ENCODE assay signal across 17 mouse cellular contexts in the genomic region with DNA sequence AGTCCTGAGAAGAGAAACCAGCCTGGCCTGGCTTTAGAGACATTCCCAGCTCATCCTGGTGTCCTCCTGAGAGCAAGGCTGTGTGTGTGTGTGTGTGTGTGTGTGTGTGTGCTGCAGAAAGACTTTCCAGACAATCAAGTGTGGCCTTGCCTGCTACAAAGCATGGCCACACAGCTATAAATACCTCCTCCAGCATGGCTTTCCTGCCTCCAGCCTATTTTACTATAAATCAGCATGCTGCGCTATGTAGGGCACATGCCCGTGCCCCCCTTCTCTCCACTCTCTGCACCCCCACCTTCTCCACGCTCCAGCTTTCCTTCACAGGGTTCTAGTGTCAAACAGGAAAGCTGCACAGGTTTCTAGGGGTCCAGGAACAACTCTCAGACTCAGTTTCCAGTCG. TPM values are rescaled to one million over a fixed set of nuclear protein-coding genes. Genes with fewer than 3 reads are reported as not detected.
A peak's percentile ranks its signal among the peaks of the same experiment; 100 is the strongest.
DNase-seq lines count a peak whose midpoint lies in the region; ATAC-seq lines count a peak whose summit lies in the region.
"Had no signal": no experiment of that assay in that cellular context is flagged by ENCODE, and none has a peak within 500 bp of the region (broad histone marks: within the 10 kb centered on the region; RNA-seq: fewer than 3 reads in every experiment).

No protein-coding gene starts in this region.

- H3K4me1 ChIP-seq in forebrain, embryonic 14.5 days (ENCODE audit: control insufficient read depth, insufficient read depth, low read length): no peaks in the 10 kb centered on the region
- no peaks in the 10 kb centered on the region for H3K4me1 ChIP-seq in forebrain, embryonic 12.5 days
- peaks cover 9% of the 10 kb centered on the region for H3K4me1 ChIP-seq in neural tube, embryonic 14.5 days (ENCODE audit: control insufficient read depth, insufficient read depth, low read length)
- H3K4me1 ChIP-seq: embryonic facial prominence, embryonic 10.5 days; forebrain, embryonic 15.5 days had no signal

- H3K4me3 ChIP-seq in forebrain, embryonic 14.5 days (ENCODE audit: low read depth, low read length): no peak overlapping the region
- H3K4me3 ChIP-seq in forebrain, embryonic 12.5 days (replicated peaks): no peak overlapping the region
- H3K4me3 ChIP-seq in neural tube, embryonic 14.5 days (ENCODE audit: low read depth, low read length): no peak overlapping the region
- H3K4me3 ChIP-seq: embryonic facial prominence, embryonic 10.5 days; forebrain, embryonic 15.5 days; gastrocnemius, adult 2 months; heart, embryonic 13.5 days; hindbrain, embryonic 15.5 days had no signal

- 70% methylated on average over 4 of the region's 4 CpGs for WGBS in forebrain, embryonic 14.5 days
- 73% methylated on average over 4 of the region's 4 CpGs for WGBS in forebrain, embryonic 12.5 days
- 54% methylated on average over 4 of the region's 4 CpGs for WGBS in neural tube, embryonic 14.5 days

- no peaks in the 10 kb centered on the region for H3K27me3 ChIP-seq in forebrain, embryonic 14.5 days (replicated peaks; ENCODE audit: control insufficient read depth, insufficient read depth, low read length)
- H3K27me3 ChIP-seq in forebrain, embryonic 12.5 days: no peaks in the 10 kb centered on the region
- H3K27me3 ChIP-seq in neural tube, embryonic 14.5 days (ENCODE audit: control insufficient read depth, insufficient read depth, low read length): no peaks in the 10 kb centered on the region
- H3K27me3 ChIP-seq: forebrain, embryonic 15.5 days; heart, embryonic 13.5 days; hindbrain, embryonic 15.5 days had no signal

- H3K9me3 ChIP-seq in forebrain, embryonic 14.5 days (replicated peaks; ENCODE audit: control insufficient read depth, low read length): no peaks in the 10 kb centered on the region
- no peaks in the 10 kb centered on the region for H3K9me3 ChIP-seq in forebrain, embryonic 12.5 days
- no peaks in the 10 kb centered on the region for H3K9me3 ChIP-seq in neural tube, embryonic 14.5 days (ENCODE audit: control insufficient read depth, low read length)
- H3K9me3 ChIP-seq: embryonic facial prominence, embryonic 10.5 days; forebrain, embryonic 15.5 days; heart, embryonic 13.5 days; hindbrain, embryonic 15.5 days had no signal

- 0 out of 2 replicates have a peak overlapping the region, but pooled peaks have one; percentile 9 for H3K9ac ChIP-seq in forebrain, embryonic 14.5 days (ENCODE audit: low read length)
- no peak overlapping the region for H3K9ac ChIP-seq in forebrain, embryonic 12.5 days
- H3K9ac ChIP-seq in neural tube, embryonic 14.5 days (replicated peaks; ENCODE audit: low read depth, low read length): no peak overlapping the region
- H3K9ac ChIP-seq: forebrain, embryonic 15.5 days; heart, embryonic 13.5 days; hindbrain, embryonic 15.5 days had no signal

- no peak for DNase-seq in forebrain, embryonic 14.5 days (ENCODE audit: low spot score)
- no peak for DNase-seq in neural tube, embryonic 10.5 days (ENCODE audit: extremely low spot score, low spot score)
- peak; percentile 62 for DNase-seq in brain, adult 2 months (ENCODE audit: low read depth, low spot score)
- no peak for DNase-seq in right cerebral cortex, adult 18-20 months
- DNase-seq in thymus, postnatal 36 days: no peak
- DNase-seq: gastrocnemius, adult 2 months; gastrocnemius, postnatal 25 days; heart, adult 11 months; heart, postnatal 36 days; kidney, adult 11 months had no signal

- ATAC-seq in forebrain, embryonic 14.5 days: no peak
- no peak for ATAC-seq in forebrain, embryonic 12.5 days (ENCODE audit: low FRiP score)
- ATAC-seq in neural tube, embryonic 14.5 days (ENCODE audit: low read depth): peak; percentile 65; the same call in 1 of the 2 replicates
- ATAC-seq: forebrain, embryonic 15.5 days had no signal

- no peak overlapping the region for H3K27ac ChIP-seq in forebrain, embryonic 14.5 days (ENCODE audit: low read depth, low read length)
- H3K27ac ChIP-seq in forebrain, embryonic 12.5 days: no peak overlapping the region
- no peak overlapping the region for H3K27ac ChIP-seq in neural tube, embryonic 14.5 days (ENCODE audit: low read depth, low read length)
- H3K27ac ChIP-seq: embryonic facial prominence, embryonic 10.5 days; forebrain, embryonic 15.5 days; gastrocnemius, adult 2 months; heart, embryonic 13.5 days had no signal

- H3K4me2 ChIP-seq in forebrain, embryonic 14.5 days (ENCODE audit: low read length): no peak overlapping the region
- H3K4me2 ChIP-seq in forebrain, embryonic 12.5 days: no peak overlapping the region
- no peak overlapping the region for H3K4me2 ChIP-seq in neural tube, embryonic 14.5 days (ENCODE audit: low read depth, low read length)
- H3K4me2 ChIP-seq: forebrain, embryonic 15.5 days; heart, embryonic 13.5 days; hindbrain, embryonic 15.5 days had no signal

- no peaks in the 10 kb centered on the region for H3K36me3 ChIP-seq in forebrain, embryonic 14.5 days (ENCODE audit: control insufficient read depth, insufficient read depth, low read length)
- H3K36me3 ChIP-seq in forebrain, embryonic 12.5 days (replicated peaks): no peaks in the 10 kb centered on the region
- no peaks in the 10 kb centered on the region for H3K36me3 ChIP-seq in neural tube, embryonic 14.5 days (ENCODE audit: control insufficient read depth, insufficient read depth, low read length)
- H3K36me3 ChIP-seq: embryonic facial prominence, embryonic 10.5 days; forebrain, embryonic 15.5 days; heart, embryonic 13.5 days; hindbrain, embryonic 15.5 days had no signal

RNA-seq across cellular contexts. Expression of gene Cacng5, which starts 19.2 kb away (rescaled TPM):
- polyA plus RNA-seq in forebrain, embryonic 14.5 days (2014; fragmentation: Nextera tagmentation; extraction: Ambion mirVana): 2.9 and 4.0 TPM in 2 replicates
- polyA plus RNA-seq in forebrain, embryonic 12.5 days (2016; fragmentation: Nextera tagmentation; extraction: Ambion mirVana): 1.0 and 1.3 TPM in 2 replicates
- polyA plus RNA-seq in neural tube, embryonic 14.5 days (2014; fragmentation: Nextera tagmentation; extraction: Ambion mirVana): 8.9 and 9.5 TPM in 2 replicates
- polyA plus RNA-seq: heart, postnatal 0 days had no signal
